Mouse (Mus musculus) intestine, embryonic 15.5 days (tissue): ENCODE measurements around the gene Srrt. TPM values are rescaled to one million over a fixed set of nuclear protein-coding genes. Genes with fewer than 3 reads are reported as not detected.

Experiments
- ATAC-seq: fragments of 200-750 bp; cut with Nextera tagmentation; 2 replicates; pipeline ENCODE4 v1.8.0; 2017; ENCODE audit warnings: moderate TSS enrichment, moderate library complexity
- H3K27ac ChIP-seq: fragments of 300-500 bp; sonication (generic); 2 replicates; pipeline ENCODE4 v1.5.1; 2015; ENCODE audit warnings: mild to moderate bottlenecking, inconsistent platforms
- H3K27me3 ChIP-seq: fragments of 300-500 bp; sonication (generic); replicated peaks from 2 replicates; pipeline ENCODE4 v1.6.1; 2015; ENCODE audit warnings: inconsistent platforms
- H3K36me3 ChIP-seq: fragments of 300-500 bp; sonication (generic); 2 replicates; pipeline ENCODE4 v1.6.1; 2015; ENCODE audit warnings: inconsistent platforms
- H3K4me1 ChIP-seq: fragments of 300-500 bp; sonication (generic); replicated peaks from 2 replicates; pipeline ENCODE4 v1.6.1; 2015; ENCODE audit warnings: inconsistent platforms
- H3K4me2 ChIP-seq: fragments of 300-500 bp; sonication (generic); replicated peaks from 2 replicates; pipeline ENCODE4 v1.6.1; 2015; ENCODE audit warnings: mild to moderate bottlenecking, inconsistent platforms
- H3K4me3 ChIP-seq: fragments of 300-500 bp; sonication (generic); replicated peaks from 2 replicates; pipeline ENCODE4 v1.5.1; 2015; ENCODE audit warnings: inconsistent platforms
- H3K9ac ChIP-seq: fragments of 300-500 bp; sonication (generic); 2 replicates; pipeline ENCODE4 v1.6.1; 2015; ENCODE audit warnings: inconsistent platforms
- H3K9me3 ChIP-seq: fragments of 300-500 bp; sonication (generic); 2 replicates; pipeline ENCODE4 v1.6.1; 2016; ENCODE audit warnings: inconsistent platforms
- WGBS: fragments of 180-500 bp; shearing (Covaris S2); methylation state at CpG from one replicate; pipeline ENCODE4 v1.1.7; 2015; 5-methylcytosine and 5-hydroxymethylcytosine counted together
- polyA plus RNA-seq: library from polyadenylated mRNA; unstranded; fragments of >200 nt; fragmentation: Nextera tagmentation; extraction: Ambion mirVana; gene quantifications from 2 replicates; pipeline ENCODE4 v1.2.1, GENCODE M21; 2015

Gene Srrt
- polyA plus RNA-seq, 1 experiment from 2014 or later = 117 TPM

DNA sequence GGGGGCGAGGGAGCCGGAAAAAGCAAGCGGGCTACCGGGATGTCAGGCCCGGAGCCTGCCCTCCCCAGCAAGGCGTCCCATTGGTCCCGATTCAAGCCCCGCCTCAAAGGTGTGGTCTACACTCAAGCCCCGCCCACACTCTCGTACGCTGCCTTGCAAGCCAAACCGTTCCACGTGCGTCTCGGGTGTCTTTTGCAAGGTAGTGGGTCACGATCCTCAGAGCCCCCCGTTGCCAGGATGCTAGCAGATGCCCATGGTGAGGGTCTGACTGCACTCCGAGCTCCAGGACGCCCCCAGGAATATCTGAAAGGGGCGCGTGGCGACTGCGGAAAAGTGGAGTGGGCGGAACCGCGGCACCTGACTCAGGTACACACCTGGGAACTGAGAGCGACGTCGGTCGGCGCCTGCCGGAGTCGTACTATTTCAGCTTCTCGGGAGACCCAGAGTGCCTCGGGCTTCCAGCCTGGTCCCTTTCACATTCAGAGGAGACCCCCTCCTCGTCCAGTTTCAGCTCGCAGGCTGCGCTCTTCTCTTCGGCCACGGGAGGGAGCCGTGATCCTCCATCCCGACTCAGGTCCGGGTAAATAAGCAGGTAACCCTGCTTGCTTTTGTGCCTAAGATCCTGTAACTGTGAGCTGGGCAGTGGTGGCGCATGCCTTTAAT is 26.2 kb upstream of the Srrt start, which contains the start of gene Slc12a9:
TSS of gene Slc12a9 (minus strand) at position 86 of the 663 bp plus-strand sequence.
- Histone ChIP-seq H3K36me3 (no peaks in the 10 kb centered on the region), H3K9me3 (no peaks in the 10 kb centered on the region), H3K27ac (peak within 1 kb of the TSS; percentile 75), H3K4me3 (peak within 1 kb of the TSS; percentile 67), H3K9ac (peak within 1 kb of the TSS; percentile 77), H3K4me2 (peak within 1 kb of the TSS; percentile 96), H3K4me1 (peaks cover 19% of the 10 kb centered on the region; the same call in 1 of the 2 replicates), H3K27me3 (no peaks in the 10 kb centered on the region)
- under 1% methylated on average over 44 of the region's 44 CpGs for WGBS
- ATAC-seq = peak; percentile 91

DNA sequence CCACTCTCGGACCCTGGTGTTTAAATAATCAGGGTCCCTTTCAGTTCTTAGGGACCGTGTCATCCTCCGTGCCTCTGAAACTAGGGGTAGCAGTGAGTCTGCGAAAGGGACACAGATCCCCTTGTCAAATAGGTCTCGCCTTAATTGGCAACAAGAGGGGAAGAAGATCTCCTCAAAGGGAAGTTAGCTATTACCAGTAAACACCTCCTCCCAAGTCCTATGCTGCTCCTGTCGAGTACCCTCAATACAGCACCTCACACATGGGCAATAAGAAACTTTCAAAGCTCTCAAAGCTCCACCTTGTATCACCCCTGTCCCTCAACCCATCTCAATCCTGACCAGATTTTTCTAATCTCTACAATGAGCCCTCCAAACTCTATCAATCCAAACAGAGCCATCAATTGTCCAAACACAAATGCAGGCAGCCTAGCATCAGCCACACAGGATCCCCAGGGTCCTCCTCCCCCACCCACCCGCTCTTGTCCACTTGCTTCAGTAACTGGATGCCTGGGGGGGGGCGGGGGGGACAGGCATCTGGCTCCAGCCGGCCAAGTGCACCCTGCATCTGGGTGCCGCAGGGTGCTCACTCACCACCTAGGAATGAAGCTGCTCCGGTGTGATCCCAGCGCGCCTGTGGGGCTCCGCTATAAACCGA is 25.5 kb upstream of the Srrt start:
- Histone ChIP-seq H3K9me3 (no peaks in the 10 kb centered on the region), H3K9ac (peak overlapping the region; percentile 77), H3K27ac (peak overlapping the region; percentile 75; the same call in 1 of the 2 replicates), H3K4me2 (peak overlapping the region; percentile 96), H3K27me3 (no peaks in the 10 kb centered on the region), H3K4me1 (peaks cover 19% of the 10 kb centered on the region; the same call in 1 of the 2 replicates), H3K4me3 (peak overlapping the region; percentile 67), H3K36me3 (no peaks in the 10 kb centered on the region)
- no peak; the same call in 1 of the 2 replicates for ATAC-seq
- 15% methylated on average over 15 of the region's 15 CpGs for WGBS

DNA sequence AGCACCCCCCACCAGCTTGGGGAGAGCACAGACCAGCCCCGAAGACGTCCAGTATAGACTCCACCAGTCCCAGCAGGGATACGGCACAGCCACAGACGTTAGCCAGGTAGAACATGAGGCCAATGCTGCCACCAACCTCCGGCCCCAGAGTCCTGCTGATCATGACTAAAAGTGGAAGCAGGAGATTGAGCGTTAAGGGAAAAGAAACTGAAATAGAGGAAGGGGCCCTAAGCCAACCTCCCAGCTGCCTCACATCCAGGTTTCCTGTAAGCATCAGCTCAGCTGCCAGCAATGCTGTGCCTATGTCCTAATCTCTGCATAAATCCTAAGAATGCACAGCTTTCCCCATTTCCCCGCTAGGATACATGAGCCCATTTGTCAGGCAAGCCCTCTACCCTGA is 23.4 kb upstream of the Srrt start:
- Histone ChIP-seq H3K9ac (no peak overlapping the region), H3K27ac (no peak overlapping the region), H3K9me3 (no peaks in the 10 kb centered on the region), H3K4me2 (no peak overlapping the region), H3K4me3 (no peak overlapping the region), H3K4me1 (0 out of 2 replicates have a peak, but pooled peaks cover 12% of the 10 kb centered on the region), H3K27me3 (no peaks in the 10 kb centered on the region), H3K36me3 (0 out of 2 replicates have a peak, but pooled peaks cover 2% of the 10 kb centered on the region)
- WGBS = 80% methylated on average over 7 of the region's 7 CpGs
- no peak for ATAC-seq

DNA sequence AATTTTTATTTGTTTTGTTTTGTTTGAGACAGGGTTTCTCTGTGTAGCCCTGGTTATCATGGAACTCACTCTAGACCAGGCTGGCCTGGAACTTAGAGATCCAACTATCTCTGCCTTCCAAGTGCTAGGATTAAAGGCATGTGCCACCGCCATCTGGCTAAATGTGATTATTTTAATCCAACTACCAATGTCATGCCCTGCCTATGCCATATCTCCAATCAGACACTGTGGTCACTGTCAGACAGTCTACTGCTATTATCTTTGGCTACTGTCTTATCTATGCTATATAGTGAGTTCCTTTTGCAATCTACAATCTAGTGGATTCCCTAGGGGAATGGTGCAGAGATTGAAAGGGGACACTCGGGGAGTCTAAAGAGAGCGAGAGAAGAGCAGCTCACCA is 13.5 kb upstream of the Srrt start:
- no peaks in the 10 kb centered on the region for H3K27me3 ChIP-seq
- no peak overlapping the region for H3K4me3 ChIP-seq
- WGBS = 88% methylated on average over 3 of the region's 3 CpGs
- no peak overlapping the region for H3K4me2 ChIP-seq
- no peak overlapping the region for H3K9ac ChIP-seq
- 0 out of 2 replicates have a peak, but pooled peaks cover 5% of the 10 kb centered on the region for H3K4me1 ChIP-seq
- ATAC-seq = no peak
- no peaks in the 10 kb centered on the region for H3K9me3 ChIP-seq
- no peak overlapping the region for H3K27ac ChIP-seq
- 0 out of 2 replicates have a peak, but pooled peaks cover 4% of the 10 kb centered on the region for H3K36me3 ChIP-seq

DNA sequence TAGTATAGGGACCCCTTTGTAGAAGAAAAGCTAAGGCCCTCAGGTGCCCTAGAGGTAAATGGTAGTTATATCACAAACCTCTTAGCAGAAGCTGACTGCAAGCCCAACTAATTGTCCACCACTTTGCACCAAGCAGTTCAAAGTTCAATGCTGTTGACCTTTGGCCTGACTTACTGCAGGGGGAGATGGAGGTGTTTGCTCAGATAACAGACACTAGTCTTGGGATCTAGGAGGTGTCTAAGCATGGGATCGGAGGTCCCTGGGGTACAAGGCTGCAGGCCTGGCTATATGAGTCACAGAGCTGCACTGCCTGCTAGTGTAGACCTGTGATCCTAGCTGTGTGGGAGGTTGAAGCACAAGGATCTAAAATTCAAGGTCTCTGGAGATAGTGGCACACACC is 11.1 kb upstream of the Srrt start:
- 56% methylated on average over 1 of the region's 1 CpGs for WGBS
- peak; percentile 64 for ATAC-seq
- Histone ChIP-seq H3K4me3 (no peak overlapping the region), H3K36me3 (0 out of 2 replicates have a peak, but pooled peaks cover 4% of the 10 kb centered on the region), H3K4me2 (peak overlapping the region; percentile 16; the same call in 1 of the 2 replicates), H3K9ac (no peak overlapping the region), H3K27ac (0 out of 2 replicates have a peak overlapping the region, but pooled peaks have one; percentile 8), H3K4me1 (peaks cover 20% of the 10 kb centered on the region), H3K9me3 (no peaks in the 10 kb centered on the region), H3K27me3 (no peaks in the 10 kb centered on the region)

DNA sequence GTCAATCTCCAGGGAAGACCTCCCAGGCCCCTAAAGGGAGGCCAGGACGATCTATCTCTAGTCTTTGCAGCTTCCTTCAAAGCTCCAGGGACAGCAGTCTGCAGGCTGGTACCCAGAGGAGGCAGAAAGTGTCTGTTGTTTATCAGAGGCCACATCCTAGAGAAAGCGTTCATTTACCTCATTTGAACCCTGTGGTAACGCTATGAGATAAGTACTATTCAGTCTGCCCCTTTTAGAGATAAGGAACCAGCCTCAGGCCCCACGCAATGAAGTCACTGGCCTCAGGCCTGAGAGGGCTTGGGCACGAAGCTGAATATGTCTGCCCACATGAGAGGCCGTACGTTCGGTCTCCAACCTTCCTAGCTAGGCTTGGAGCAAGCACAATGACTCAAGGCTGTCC is 9.9 kb upstream of the Srrt start:
- no peak overlapping the region for H3K4me3 ChIP-seq
- H3K36me3 ChIP-seq = no peaks in the 10 kb centered on the region
- no peak overlapping the region for H3K9ac ChIP-seq
- H3K4me1 ChIP-seq = peaks cover 30% of the 10 kb centered on the region
- H3K9me3 ChIP-seq = no peaks in the 10 kb centered on the region
- H3K27me3 ChIP-seq = no peaks in the 10 kb centered on the region
- no peak overlapping the region for H3K27ac ChIP-seq
- ATAC-seq = no peak
- H3K4me2 ChIP-seq = no peak overlapping the region
- WGBS = 78% methylated on average over 8 of the region's 8 CpGs

DNA sequence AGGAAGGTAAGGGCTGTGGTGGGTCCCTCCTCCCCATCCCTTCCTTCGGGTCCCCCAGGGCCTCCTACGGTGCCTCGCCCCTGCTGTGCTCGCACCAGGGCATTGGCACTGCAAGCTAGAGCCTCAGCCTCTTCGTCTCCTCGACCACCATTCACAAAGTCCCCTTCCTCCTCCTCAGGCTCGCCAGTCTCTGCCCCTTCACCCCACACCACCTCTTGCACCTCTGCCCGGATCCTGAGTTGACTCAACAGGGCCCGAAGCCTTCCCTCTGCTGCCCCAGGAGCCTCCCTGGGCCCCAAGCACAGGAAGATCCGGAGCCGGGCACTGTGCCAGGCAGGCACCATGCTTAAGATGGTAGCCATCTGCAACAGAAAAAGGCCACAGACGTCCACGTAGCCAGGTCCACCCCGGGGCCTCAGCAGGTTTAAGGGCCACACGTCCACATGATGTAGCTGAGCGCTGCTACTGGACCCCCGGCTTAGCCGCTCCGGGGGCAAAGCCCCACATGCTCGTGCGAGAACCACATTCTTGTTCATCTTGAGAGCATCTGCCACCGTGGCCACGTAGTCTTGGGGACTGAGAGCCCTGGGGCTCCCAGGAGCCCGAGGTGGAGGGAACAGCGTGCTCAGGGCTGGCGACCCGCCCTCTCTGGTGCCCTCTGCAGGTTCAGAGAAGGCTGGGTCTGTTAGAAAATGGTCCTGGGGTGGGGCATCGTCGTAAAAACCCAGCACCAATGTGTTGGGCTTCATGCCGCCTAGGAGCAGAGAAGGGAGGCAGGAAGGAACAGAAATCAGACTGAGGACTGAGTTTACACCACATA is 7.8 kb upstream of the Srrt start:
- Histone ChIP-seq H3K4me1 (peaks cover 37% of the 10 kb centered on the region), H3K4me2 (peak overlapping the region; percentile 78), H3K9ac (peak overlapping the region; percentile 72), H3K27me3 (no peaks in the 10 kb centered on the region), H3K36me3 (peaks cover 6% of the 10 kb centered on the region; the same call in 1 of the 2 replicates), H3K27ac (peak overlapping the region; percentile 91), H3K9me3 (no peaks in the 10 kb centered on the region), H3K4me3 (no peak overlapping the region)
- WGBS = 42% methylated on average over 29 of the region's 30 CpGs
- no peak for ATAC-seq

DNA sequence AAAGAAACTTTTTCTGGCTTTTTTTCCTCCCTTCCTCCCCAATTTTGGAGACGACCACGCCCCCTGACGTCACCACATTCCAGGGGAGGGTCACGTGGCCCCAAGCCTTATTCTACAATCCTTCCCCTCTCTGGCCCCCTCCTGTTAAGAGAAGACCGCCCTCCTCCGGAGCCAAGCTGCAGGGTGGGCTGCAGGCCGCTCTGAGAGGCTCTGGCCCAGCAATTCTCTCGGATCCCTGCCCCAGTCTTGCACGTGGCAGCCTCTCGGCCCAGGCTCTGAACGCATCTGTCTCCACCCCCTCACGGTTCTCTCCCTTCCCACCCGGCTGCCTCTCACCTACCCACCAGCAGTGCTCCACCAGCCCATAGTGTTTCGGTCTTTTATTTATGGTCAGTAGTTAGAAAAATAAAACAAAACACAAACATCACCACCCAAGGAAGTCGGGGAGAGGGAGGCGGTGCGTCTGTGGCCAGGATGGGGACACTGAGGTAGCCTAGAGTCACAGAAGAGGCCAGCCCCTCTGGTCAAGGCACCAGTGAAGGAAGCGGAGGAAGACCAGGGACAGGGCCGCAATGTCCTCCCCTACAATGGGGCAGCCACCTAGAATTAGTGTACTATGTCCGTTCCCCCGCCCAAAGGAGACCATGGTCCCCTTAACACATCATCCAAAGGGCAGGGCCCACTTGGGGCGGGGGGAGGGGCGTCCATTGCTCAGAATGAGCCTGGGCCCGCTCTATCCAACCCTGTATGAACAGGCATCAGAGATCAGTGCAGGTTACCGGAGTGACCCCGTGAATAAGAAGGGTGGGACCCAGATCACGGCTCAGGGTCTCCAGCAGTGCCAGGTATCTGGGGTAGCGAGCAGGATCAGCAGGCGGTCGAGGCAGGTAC is 7.0 kb upstream of the Srrt start, which contains the start of gene Trip6:
TSS of gene Trip6 (minus strand) at position 212 of the 891 bp plus-strand sequence.
- H3K4me1 ChIP-seq = peaks cover 37% of the 10 kb centered on the region
- peak within 1 kb of the TSS; percentile 64 for H3K4me3 ChIP-seq
- peak within 1 kb of the TSS; percentile 78 for H3K4me2 ChIP-seq
- no peaks in the 10 kb centered on the region for H3K27me3 ChIP-seq
- H3K9ac ChIP-seq = peak within 1 kb of the TSS; percentile 72
- H3K36me3 ChIP-seq = peaks cover 14% of the 10 kb centered on the region
- ATAC-seq = peak; percentile 90
- H3K9me3 ChIP-seq = no peaks in the 10 kb centered on the region
- WGBS = 17% methylated on average over 30 of the region's 30 CpGs
- H3K27ac ChIP-seq = peak within 1 kb of the TSS; percentile 91

DNA sequence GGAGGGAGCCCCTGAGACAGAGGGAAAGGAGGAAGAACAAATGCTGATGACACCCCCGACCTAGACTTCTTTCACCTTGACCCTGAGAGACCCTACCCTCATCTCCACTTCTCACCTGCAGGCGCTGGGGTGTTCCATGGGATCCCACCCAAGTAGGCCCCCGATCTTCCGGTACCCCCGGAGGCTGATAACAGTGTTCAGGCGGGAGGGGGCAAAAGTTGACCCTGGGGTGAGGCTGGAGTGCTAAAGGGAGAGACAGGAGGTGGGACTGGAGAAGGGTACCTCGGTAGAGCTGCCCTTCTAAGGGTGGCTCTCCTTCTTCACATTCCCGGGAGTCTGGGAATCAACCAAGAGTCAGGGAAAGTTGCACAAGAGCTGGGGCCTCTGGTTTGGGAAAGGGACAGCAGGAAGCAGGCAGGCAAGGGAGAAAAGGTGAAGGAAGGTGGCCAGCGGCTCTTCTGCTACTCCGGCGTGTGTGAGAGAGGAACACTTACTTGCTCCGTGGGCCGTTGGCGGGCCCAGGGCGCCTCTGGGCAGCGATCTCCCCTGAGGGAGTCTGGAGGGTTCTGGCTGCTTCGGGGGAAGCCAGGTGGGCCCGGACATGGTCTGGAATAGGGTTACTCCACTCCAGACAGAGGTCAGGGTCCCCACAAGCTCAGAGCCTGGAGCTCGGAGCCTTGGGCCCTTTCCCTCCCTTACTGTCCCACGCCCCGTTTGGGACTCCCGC is 6.2 kb upstream of the Srrt start:
- peaks cover 22% of the 10 kb centered on the region for H3K36me3 ChIP-seq
- peak overlapping the region; percentile 64 for H3K4me3 ChIP-seq
- no peaks in the 10 kb centered on the region for H3K27me3 ChIP-seq
- no peaks in the 10 kb centered on the region for H3K9me3 ChIP-seq
- peak overlapping the region; percentile 91 for H3K27ac ChIP-seq
- H3K9ac ChIP-seq = peak overlapping the region; percentile 72
- peak; percentile 52 for ATAC-seq
- peak overlapping the region; percentile 78 for H3K4me2 ChIP-seq
- 1% methylated on average over 22 of the region's 22 CpGs for WGBS
- peaks cover 37% of the 10 kb centered on the region for H3K4me1 ChIP-seq

DNA sequence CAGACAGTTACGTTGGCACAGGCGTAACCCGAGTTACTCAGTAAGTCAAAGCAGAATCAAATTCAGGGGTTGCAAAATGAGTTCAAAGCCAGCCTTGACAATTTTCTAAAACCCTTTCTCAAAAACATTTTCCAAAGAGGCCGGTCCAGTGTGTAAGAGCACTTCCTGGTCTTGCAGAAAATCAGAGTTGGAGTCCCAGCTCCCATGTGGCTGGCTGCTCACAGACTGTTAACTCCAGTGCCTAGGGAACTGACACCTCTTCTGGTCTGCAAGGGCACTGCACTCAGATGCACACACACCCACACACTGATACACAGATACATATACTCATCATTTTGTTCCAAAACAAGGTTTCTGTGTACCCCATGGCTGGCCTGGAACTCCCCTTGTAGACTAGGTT is 882 bp upstream of the Srrt start:
- no peaks in the 10 kb centered on the region for H3K27me3 ChIP-seq
- ATAC-seq = no peak
- H3K36me3 ChIP-seq = peaks cover 28% of the 10 kb centered on the region
- peak overlapping the region; percentile 67 for H3K4me2 ChIP-seq
- WGBS = 96% methylated on average over 4 of the region's 4 CpGs
- peak overlapping the region; percentile 96; the same call in 1 of the 2 replicates for H3K9ac ChIP-seq
- peak overlapping the region; percentile 95 for H3K27ac ChIP-seq
- peak overlapping the region; percentile 91 for H3K4me3 ChIP-seq
- no peaks in the 10 kb centered on the region for H3K9me3 ChIP-seq
- H3K4me1 ChIP-seq = peaks cover 42% of the 10 kb centered on the region
